Mouse (Mus musculus) neural tube, embryonic 15.5 days (tissue): ENCODE data around the gene 4833423E24Rik. TPM values are rescaled to one million over a fixed set of nuclear protein-coding genes. Genes with fewer than 3 reads are reported as not detected.

ENCODE experiments used
- ATAC-seq: fragments of 200-750 bp; cut with Nextera tagmentation; 2 replicates; pipeline ENCODE4 v1.8.0; 2017; ENCODE audit warnings: mild to moderate bottlenecking, moderate TSS enrichment, moderate library complexity; ENCODE audit not compliant: low FRiP score
- H3K27ac ChIP-seq: fragments of 300-500 bp; sonication (generic); replicated peaks from 2 replicates; pipeline ENCODE4 v1.5.1; 2015; ENCODE audit warnings: mild to moderate bottlenecking, inconsistent platforms
- H3K27me3 ChIP-seq: fragments of 300-500 bp; sonication (generic); replicated peaks from 2 replicates; pipeline ENCODE4 v1.6.1; 2015; ENCODE audit warnings: inconsistent platforms
- H3K36me3 ChIP-seq: fragments of 300-500 bp; sonication (generic); 2 replicates; pipeline ENCODE4 v1.6.1; 2015; ENCODE audit warnings: inconsistent platforms
- H3K4me1 ChIP-seq: fragments of 300-500 bp; sonication (generic); 2 replicates; pipeline ENCODE4 v1.6.1; 2015; ENCODE audit warnings: inconsistent platforms
- H3K4me2 ChIP-seq: fragments of 300-500 bp; sonication (generic); 2 replicates; pipeline ENCODE4 v1.6.1; 2015; ENCODE audit warnings: inconsistent platforms, mild to moderate bottlenecking, moderate library complexity
- H3K4me3 ChIP-seq: fragments of 300-500 bp; sonication (generic); replicated peaks from 2 replicates; pipeline ENCODE4 v1.5.1; 2015; ENCODE audit warnings: mild to moderate bottlenecking, inconsistent platforms
- H3K9ac ChIP-seq: fragments of 300-500 bp; sonication (generic); replicated peaks from 2 replicates; pipeline ENCODE4 v1.6.1; 2015; ENCODE audit warnings: mild to moderate bottlenecking, inconsistent platforms
- H3K9me3 ChIP-seq: fragments of 300-500 bp; sonication (generic); replicated peaks from 2 replicates; pipeline ENCODE4 v1.6.1; 2016; ENCODE audit warnings: inconsistent platforms
- WGBS: fragments of 180-500 bp; shearing (Covaris S2); methylation state at CpG from one replicate; pipeline ENCODE4 v1.1.7; 2015; ENCODE audit warnings: mixed read lengths; 5-methylcytosine and 5-hydroxymethylcytosine counted together
- polyA plus RNA-seq: library from polyadenylated mRNA; unstranded; fragments of >200 nt; fragmentation: Nextera tagmentation; extraction: Ambion mirVana; gene quantifications from 2 replicates; pipeline ENCODE4 v1.2.1, GENCODE M21; 2015

Gene 4833423E24Rik
- polyA plus RNA-seq, 1 experiment from 2014 or later, result 0.29 TPM

- Histone ChIP-seq H3K9ac (no peak overlapping the region), H3K9me3 (no peaks in the 10 kb centered on the region), H3K4me1 (no peaks in the 10 kb centered on the region), H3K27ac (no peak overlapping the region), H3K36me3 (no peaks in the 10 kb centered on the region), H3K27me3 (no peaks in the 10 kb centered on the region), H3K4me3 (no peak overlapping the region), H3K4me2 (no peak overlapping the region)
- ATAC-seq, result no peak
Observed at GRCm38 (mm10) chr2:85442546-85442945, 76.3 kb downstream of the 4833423E24Rik start.

- H3K9me3 ChIP-seq, result no peaks in the 10 kb centered on the region
- WGBS, result 94% methylated on average over 3 of the region's 3 CpGs
- no peaks in the 10 kb centered on the region for H3K27me3 ChIP-seq
- no peaks in the 10 kb centered on the region for H3K4me1 ChIP-seq
- H3K4me3 ChIP-seq, result no peak within 1 kb of the TSS
- H3K4me2 ChIP-seq, result no peak within 1 kb of the TSS
- no peak for ATAC-seq
- no peaks in the 10 kb centered on the region for H3K36me3 ChIP-seq
- H3K9ac ChIP-seq, result no peak within 1 kb of the TSS
- H3K27ac ChIP-seq, result no peak within 1 kb of the TSS
Observed at GRCm38 (mm10) chr2:85436351-85436750, 82.5 kb downstream of the 4833423E24Rik start, which contains the start of gene Olfr994. Gene Olfr994, minus strand, starts transcription at chr2:85436451.

Other genes with a start within 250 kb of the 4833423E24Rik start
- gene Olfr987, start 179.7 kb downstream of the 4833423E24Rik start, polyA plus RNA-seq, result not detected in 2 replicates
- gene Olfr988, start 155.8 kb downstream of the 4833423E24Rik start, polyA plus RNA-seq, result not detected in 2 replicates
- gene Olfr992, start 109.6 kb downstream of the 4833423E24Rik start, polyA plus RNA-seq, result not detected in 2 replicates
- not detected in 2 replicates for gene Olfr993, start 104.1 kb downstream of the 4833423E24Rik start, polyA plus RNA-seq
- gene Olfr994, start 82.6 kb downstream of the 4833423E24Rik start, polyA plus RNA-seq, result not detected in 2 replicates
- not detected in 2 replicates for gene Olfr995, start 75.4 kb downstream of the 4833423E24Rik start, polyA plus RNA-seq
- not detected in 2 replicates for gene Olfr996, start 60.2 kb upstream of the 4833423E24Rik start, polyA plus RNA-seq
- gene Olfr998, start 69.9 kb upstream of the 4833423E24Rik start, polyA plus RNA-seq, result not detected in 2 replicates
- gene Olfr1000, start 92.9 kb upstream of the 4833423E24Rik start, polyA plus RNA-seq, result not detected in 2 replicates
- not detected in 2 replicates for gene Olfr1002, start 131.7 kb upstream of the 4833423E24Rik start, polyA plus RNA-seq
- not detected in 2 replicates for gene Olfr154, start 145.4 kb upstream of the 4833423E24Rik start, polyA plus RNA-seq
- not detected in 2 replicates for gene Olfr1006, start 159.7 kb upstream of the 4833423E24Rik start, polyA plus RNA-seq
- not detected in 2 replicates for gene Olfr1008, start 170.4 kb upstream of the 4833423E24Rik start, polyA plus RNA-seq
- not detected in 2 replicates for gene Olfr1009, start 196.4 kb upstream of the 4833423E24Rik start, polyA plus RNA-seq
- not detected in 2 replicates for gene Olfr1012, start 243.7 kb upstream of the 4833423E24Rik start, polyA plus RNA-seq
- gene Olfr1013, start 248.1 kb upstream of the 4833423E24Rik start, polyA plus RNA-seq, result not detected in 2 replicates